Mouse (Mus musculus): ENCODE data around the gene Notch2. TPM values are rescaled to one million over a fixed set of nuclear protein-coding genes. Genes with fewer than 3 reads are reported as not detected.
A peak's percentile ranks its signal among the peaks of the same experiment; 100 is the strongest.

The Notch2 gene
- polyA plus RNA-seq, 1 experiment: 15.6 TPM

GRCm38 (mm10) chr3:98061661-98062330 lies 48.5 kb downstream of the Notch2 start:
- H3ac ChIP-seq (ENCODE audit: control insufficient read depth, insufficient read length, low read depth): no peak overlapping the region
- H3K79me3 ChIP-seq (ENCODE audit: low read depth): peaks cover 78% of the 10 kb centered on the region
- no peak overlapping the region for H3K4me3 ChIP-seq (ENCODE audit: insufficient read depth, poor library complexity, severe bottlenecking)
- peaks cover 95% of the 10 kb centered on the region for H3K79me2 ChIP-seq (ENCODE audit: control insufficient read depth, insufficient read depth)
- H3K36me3 ChIP-seq (ENCODE audit: control insufficient read depth, insufficient read depth): peaks cover 18% of the 10 kb centered on the region
- H3K27me3 ChIP-seq (ENCODE audit: control insufficient read depth, insufficient read depth, insufficient read length): no peaks in the 10 kb centered on the region
- TF ChIP-seq MYOD1 (IDR thresholded peaks at IDR 0.05; ENCODE audit: control insufficient read depth, insufficient read length, low read depth): no peak
- no peak for TF ChIP-seq USF1 (IDR thresholded peaks at IDR 0.05; ENCODE audit: low read depth)
- TF ChIP-seq MAX (IDR thresholded peaks at IDR 0.05): no peak
- no peak for TF ChIP-seq FOSL1 (IDR thresholded peaks at IDR 0.05; ENCODE audit: insufficient read depth, low read length, poor library complexity, severe bottlenecking)
- TF ChIP-seq MYOG (IDR thresholded peaks at IDR 0.05; ENCODE audit: control insufficient read depth, extremely low read depth, insufficient read length): no peak
- no peak for TF ChIP-seq CTCF (IDR thresholded peaks at IDR 0.05; ENCODE audit: control insufficient read depth, insufficient read depth, insufficient read length)
- no peak for TF ChIP-seq CEBPB (IDR thresholded peaks at IDR 0.05; ENCODE audit: low read depth)

- H3K36me3 ChIP-seq (ENCODE audit: control insufficient read depth, insufficient read depth): peaks cover 18% of the 10 kb centered on the region
- TF ChIP-seq MYOD1 (IDR thresholded peaks at IDR 0.05; ENCODE audit: control insufficient read depth, insufficient read length, low read depth): no peak
- TF ChIP-seq FOSL1 (IDR thresholded peaks at IDR 0.05; ENCODE audit: insufficient read depth, low read length, poor library complexity, severe bottlenecking): no peak
- peaks cover 83% of the 10 kb centered on the region for H3K79me3 ChIP-seq (ENCODE audit: low read depth)
- no peaks in the 10 kb centered on the region for H3K27me3 ChIP-seq (ENCODE audit: control insufficient read depth, insufficient read depth, insufficient read length)
- no peak overlapping the region for H3K4me3 ChIP-seq (ENCODE audit: insufficient read depth, poor library complexity, severe bottlenecking)
- peaks cover 100% of the 10 kb centered on the region for H3K79me2 ChIP-seq (ENCODE audit: control insufficient read depth, insufficient read depth)
- H3ac ChIP-seq (ENCODE audit: control insufficient read depth, insufficient read length, low read depth): no peak overlapping the region
Observed at GRCm38 (mm10) chr3:98062591-98063185, 49.4 kb downstream of the Notch2 start.

GRCm38 (mm10) chr3:98063186-98063771 lies 50.0 kb downstream of the Notch2 start:
- Histone ChIP-seq H3K36me3 (ENCODE audit: control insufficient read depth, insufficient read depth) (peaks cover 18% of the 10 kb centered on the region), H3K79me3 (ENCODE audit: low read depth) (peaks cover 83% of the 10 kb centered on the region), H3K27me3 (ENCODE audit: control insufficient read depth, insufficient read depth, insufficient read length) (no peaks in the 10 kb centered on the region), H3K79me2 (ENCODE audit: control insufficient read depth, insufficient read depth) (peaks cover 100% of the 10 kb centered on the region), H3K4me3 (ENCODE audit: insufficient read depth, poor library complexity, severe bottlenecking) (no peak overlapping the region), H3ac (ENCODE audit: control insufficient read depth, insufficient read length, low read depth) (no peak overlapping the region)
- no peak for TF ChIP-seq USF1 (IDR thresholded peaks at IDR 0.05; ENCODE audit: low read depth)
- TF ChIP-seq MAX (IDR thresholded peaks at IDR 0.05): no peak
- no peak for TF ChIP-seq CEBPB (IDR thresholded peaks at IDR 0.05; ENCODE audit: low read depth)
- TF ChIP-seq CTCF (IDR thresholded peaks at IDR 0.05; ENCODE audit: control insufficient read depth, insufficient read depth, insufficient read length): no peak
- TF ChIP-seq FOSL1 (IDR thresholded peaks at IDR 0.05; ENCODE audit: insufficient read depth, low read length, poor library complexity, severe bottlenecking): no peak
- TF ChIP-seq MYOD1 (IDR thresholded peaks at IDR 0.05; ENCODE audit: control insufficient read depth, insufficient read length, low read depth): peak; percentile 56
- no peak for TF ChIP-seq MYOG (IDR thresholded peaks at IDR 0.05; ENCODE audit: control insufficient read depth, extremely low read depth, insufficient read length)

DNA sequence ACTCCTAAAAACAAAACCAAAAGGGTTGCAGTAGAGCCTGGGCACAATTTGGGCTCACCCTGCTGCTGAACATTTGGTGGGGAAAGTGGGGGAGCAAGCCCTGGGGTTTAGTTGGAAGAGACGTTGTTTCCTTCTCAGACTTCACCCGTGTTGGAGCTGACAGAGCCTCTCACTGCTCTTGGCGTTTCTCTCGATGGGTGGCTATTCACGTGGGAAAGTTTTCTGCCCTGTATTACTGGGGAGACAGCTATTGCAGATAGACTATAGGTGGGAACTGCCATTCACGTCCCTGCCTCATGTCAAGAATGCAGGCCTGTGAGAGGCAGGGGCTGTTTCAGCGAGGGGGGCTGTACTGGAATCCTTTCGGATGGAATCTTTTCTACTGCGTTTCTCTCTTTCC lies 50.5 kb downstream of the Notch2 start:
- Histone ChIP-seq H3ac (ENCODE audit: control insufficient read depth, insufficient read length, low read depth) (peak overlapping the region; percentile 8), H3K79me2 (ENCODE audit: control insufficient read depth, insufficient read depth) (peaks cover 99% of the 10 kb centered on the region), H3K36me3 (ENCODE audit: control insufficient read depth, insufficient read depth) (peaks cover 14% of the 10 kb centered on the region), H3K27me3 (ENCODE audit: control insufficient read depth, insufficient read depth, insufficient read length) (no peaks in the 10 kb centered on the region), H3K79me3 (ENCODE audit: low read depth) (peaks cover 79% of the 10 kb centered on the region), H3K4me3 (ENCODE audit: insufficient read depth, poor library complexity, severe bottlenecking) (no peak overlapping the region)
- no peak for TF ChIP-seq MYOD1 (IDR thresholded peaks at IDR 0.05; ENCODE audit: control insufficient read depth, insufficient read length, low read depth)
- TF ChIP-seq CEBPB (IDR thresholded peaks at IDR 0.05; ENCODE audit: low read depth): no peak
- TF ChIP-seq MYOG (IDR thresholded peaks at IDR 0.05; ENCODE audit: control insufficient read depth, extremely low read depth, insufficient read length): no peak
- no peak for TF ChIP-seq CTCF (IDR thresholded peaks at IDR 0.05; ENCODE audit: control insufficient read depth, insufficient read depth, insufficient read length)
- no peak for TF ChIP-seq FOSL1 (IDR thresholded peaks at IDR 0.05; ENCODE audit: insufficient read depth, low read length, poor library complexity, severe bottlenecking)
- no peak for TF ChIP-seq USF1 (IDR thresholded peaks at IDR 0.05; ENCODE audit: low read depth)
- TF ChIP-seq MAX (IDR thresholded peaks at IDR 0.05): no peak

- Histone ChIP-seq H3K4me3 (ENCODE audit: insufficient read depth, poor library complexity, severe bottlenecking) (no peak overlapping the region), H3K36me3 (ENCODE audit: control insufficient read depth, insufficient read depth) (peaks cover 16% of the 10 kb centered on the region), H3K79me3 (ENCODE audit: low read depth) (peaks cover 73% of the 10 kb centered on the region), H3K79me2 (ENCODE audit: control insufficient read depth, insufficient read depth) (peaks cover 99% of the 10 kb centered on the region), H3ac (ENCODE audit: control insufficient read depth, insufficient read length, low read depth) (no peak overlapping the region), H3K27me3 (ENCODE audit: control insufficient read depth, insufficient read depth, insufficient read length) (no peaks in the 10 kb centered on the region)
- TF ChIP-seq MAX (IDR thresholded peaks at IDR 0.05) (no peak), MYOG (IDR thresholded peaks at IDR 0.05; ENCODE audit: control insufficient read depth, extremely low read depth, insufficient read length) (no peak), FOSL1 (IDR thresholded peaks at IDR 0.05; ENCODE audit: insufficient read depth, low read length, poor library complexity, severe bottlenecking) (no peak), CTCF (IDR thresholded peaks at IDR 0.05; ENCODE audit: control insufficient read depth, insufficient read depth, insufficient read length) (no peak), CEBPB (IDR thresholded peaks at IDR 0.05; ENCODE audit: low read depth) (no peak), USF1 (IDR thresholded peaks at IDR 0.05; ENCODE audit: low read depth) (no peak), MYOD1 (IDR thresholded peaks at IDR 0.05; ENCODE audit: control insufficient read depth, insufficient read length, low read depth) (no peak)
Observed at GRCm38 (mm10) chr3:98065004-98065403, 51.7 kb downstream of the Notch2 start.
